Mouse (Mus musculus) testis, postnatal 14 days (tissue): Measurements from ENCODE around the gene Ubc.

ENCODE experiments used
- DNase-seq: peaks from one replicate; pipeline ENCODE4 v3.0.0; 2021; ENCODE audit warnings: low spot score

Gene Ubc

GRCm38 (mm10) chr5:125348487-125348886 lies 41.5 kb downstream of the Ubc start:
- DNase-seq: no peak

- no peak for DNase-seq
These were observed 41.9 kb downstream of the Ubc start for GRCm38 (mm10) chr5:125348067-125348466.

- no peak for DNase-seq
These were observed 45.7 kb downstream of the Ubc start for GRCm38 (mm10) chr5:125344296-125344695.

- no peak for DNase-seq
These were observed 48.4 kb downstream of the Ubc start for GRCm38 (mm10) chr5:125341459-125342090.

- peak; percentile 87 for DNase-seq
These were observed 49.3 kb downstream of the Ubc start, which contains the start of gene Scarb1 for GRCm38 (mm10) chr5:125340547-125341262. TSS of gene Scarb1 (minus strand) at chr5:125341094.

GRCm38 (mm10) chr5:125339851-125340531 lies 50.0 kb downstream of the Ubc start:
- peak; percentile 57 for DNase-seq

- DNase-seq: peak; percentile 64
These were observed 50.8 kb downstream of the Ubc start for GRCm38 (mm10) chr5:125339108-125339751.

GRCm38 (mm10) chr5:125337526-125337925 lies 52.5 kb downstream of the Ubc start:
- no peak for DNase-seq

- no peak for DNase-seq
These were observed 53.0 kb downstream of the Ubc start for GRCm38 (mm10) chr5:125337012-125337411.
